Mouse (Mus musculus): Measurements from ENCODE around the gene Lhpp.

DNA sequence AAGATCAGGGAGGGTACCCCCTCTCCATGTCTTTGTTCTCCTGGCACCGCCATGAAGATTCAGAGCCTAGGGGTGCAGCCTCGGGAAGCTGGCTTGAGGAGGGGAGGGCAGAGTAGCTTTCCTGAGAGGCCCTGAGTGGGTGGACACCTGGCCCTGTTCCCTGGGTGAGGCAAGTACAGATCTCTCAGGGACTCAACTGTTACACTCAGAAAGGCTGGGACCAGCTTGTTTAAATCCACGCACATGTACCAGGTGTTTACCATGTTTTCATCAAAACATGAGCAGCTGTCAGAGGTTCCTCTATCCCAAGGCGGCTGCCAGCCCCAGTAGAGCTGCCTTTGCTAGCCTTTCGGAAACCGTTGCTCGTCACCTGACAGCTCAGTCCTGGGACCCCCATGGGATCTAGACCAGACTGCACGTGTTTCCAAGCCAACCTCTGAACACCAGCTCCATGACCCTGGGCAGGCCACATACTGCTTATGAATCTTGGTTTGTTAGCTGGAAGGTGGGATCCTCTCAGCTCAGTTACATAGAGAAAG lies 86.9 kb downstream of the Lhpp start:
- TF ChIP-seq CTCF (IDR thresholded peaks at IDR 0.05; ENCODE audit: extremely low read depth, insufficient read depth, low read length) (no peak), POLR2A (IDR thresholded peaks at IDR 0.05; ENCODE audit: extremely low read depth, insufficient read depth, low read length) (no peak)
